Mouse (Mus musculus): ENCODE data around the gene Psmc4. TPM values are rescaled to one million over a fixed set of nuclear protein-coding genes. Genes with fewer than 3 reads are reported as not detected.
A peak's percentile ranks its signal among the peaks of the same experiment; 100 is the strongest.

The Psmc4 gene
- 389 and 404 TPM in 2 replicates for polyA plus RNA-seq (2015; fragmentation: Nextera tagmentation; extraction: Ambion mirVana)

DNA sequence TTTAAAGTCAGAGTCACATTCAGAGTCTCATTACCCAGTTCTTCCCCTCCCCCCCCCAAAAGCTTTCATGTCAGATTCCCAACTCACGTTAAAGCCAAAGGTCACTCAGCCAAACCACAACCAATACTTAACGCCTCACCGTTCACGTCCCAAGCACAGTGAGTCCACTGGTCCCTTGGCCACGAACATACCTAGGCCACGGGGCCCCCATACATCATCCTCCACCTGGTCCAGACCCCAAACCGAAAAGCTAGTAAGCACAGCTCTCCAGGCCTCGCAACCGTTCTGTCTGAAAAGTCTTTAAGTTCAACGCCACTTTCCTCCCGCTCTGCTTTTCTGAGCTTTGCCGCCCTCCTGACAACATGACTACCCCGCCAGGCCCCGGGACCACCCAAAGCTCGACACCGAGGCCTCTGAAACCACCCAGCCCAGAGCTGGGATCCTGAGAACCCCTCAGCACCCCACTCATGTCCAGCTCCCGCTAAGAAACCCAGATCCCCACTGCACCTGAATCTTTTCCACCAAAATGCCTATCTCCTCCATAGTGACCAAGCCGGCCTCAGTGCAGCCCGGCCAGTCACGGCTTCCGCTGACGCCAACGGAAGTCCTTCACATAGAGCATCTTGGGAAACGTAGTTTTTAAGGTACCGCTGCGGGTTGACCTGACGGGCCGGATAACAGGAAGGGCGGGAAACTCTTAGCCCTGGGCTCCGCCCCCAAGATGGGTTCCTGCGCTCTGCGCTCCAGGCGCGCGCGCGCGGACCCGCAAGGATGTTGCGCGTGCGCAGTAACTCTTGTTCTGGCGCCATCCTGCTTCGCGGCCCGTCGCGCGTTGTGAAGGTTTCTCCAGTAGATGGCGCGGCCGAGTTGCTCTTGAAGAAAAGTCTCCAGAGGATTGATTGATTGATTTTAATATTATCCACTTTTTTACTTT, at the start of gene Psmc4:
Gene Psmc4 (minus strand): TSS at position 626 of the 934 bp plus-strand sequence.
- peak; percentile 97 for ATAC-seq
- Histone ChIP-seq H3K9ac (peak within 1 kb of the TSS; percentile 86), H3K9me3 (replicated peaks) (no peaks in the 10 kb centered on the region), H3K4me1 (peaks cover 9% of the 10 kb centered on the region), H3K27me3 (no peaks in the 10 kb centered on the region), H3K4me2 (peak within 1 kb of the TSS; percentile 80), H3K4me3 (peak within 1 kb of the TSS; percentile 64), H3K36me3 (ENCODE audit: poor library complexity, severe bottlenecking) (peaks cover 42% of the 10 kb centered on the region), H3K27ac (no peak within 1 kb of the TSS; the same call in 1 of the 2 replicates)
- under 1% methylated on average over 52 of the region's 52 CpGs for WGBS

DNA sequence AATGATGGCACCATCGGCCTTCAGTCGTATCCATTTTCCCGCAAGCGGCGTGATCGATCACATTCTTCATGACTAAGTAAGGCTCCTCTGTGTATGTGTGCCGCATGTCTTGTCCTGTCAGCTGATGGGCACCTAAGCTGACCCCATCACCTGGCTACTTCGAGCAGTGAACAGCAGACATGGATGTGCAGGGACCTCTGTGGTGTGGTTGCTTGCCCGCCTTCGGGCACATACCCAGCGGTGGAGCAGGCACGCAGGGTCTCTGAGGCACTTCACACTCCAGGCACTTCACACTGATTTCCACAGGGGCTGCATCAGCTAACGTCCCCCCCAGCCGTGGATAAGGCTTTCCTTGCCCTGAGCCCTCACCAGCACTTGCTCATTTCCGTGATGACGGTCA, 49.2 kb upstream of the Psmc4 start:
- ATAC-seq, result no peak
- Histone ChIP-seq H3K9me3 (replicated peaks) (peaks cover 12% of the 10 kb centered on the region; the same call in 1 of the 2 replicates), H3K36me3 (ENCODE audit: poor library complexity, severe bottlenecking) (no peaks in the 10 kb centered on the region), H3K4me1 (no peaks in the 10 kb centered on the region), H3K9ac (no peak overlapping the region), H3K27me3 (no peaks in the 10 kb centered on the region), H3K27ac (no peak overlapping the region), H3K4me3 (no peak overlapping the region), H3K4me2 (no peak overlapping the region)
- 94% methylated on average over 16 of the region's 16 CpGs for WGBS

DNA sequence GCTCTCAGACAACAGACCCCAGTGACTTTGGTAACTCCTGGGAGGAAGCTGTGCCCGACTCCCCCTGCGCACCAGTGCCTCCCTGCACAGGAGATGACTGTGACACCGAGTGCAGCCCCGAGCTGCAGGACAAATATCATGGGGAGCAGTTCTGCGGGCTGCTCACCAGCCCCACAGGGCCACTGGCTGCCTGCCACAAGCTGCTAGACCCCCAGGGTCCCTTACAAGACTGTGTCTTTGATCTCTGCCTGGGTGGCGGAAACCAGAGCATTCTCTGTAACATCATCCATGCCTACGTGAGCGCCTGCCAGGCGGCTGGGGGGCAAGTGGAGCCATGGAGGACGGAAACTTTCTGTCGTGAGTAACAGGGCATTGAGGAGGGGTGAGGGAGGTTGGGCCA, 43.6 kb upstream of the Psmc4 start:
- Histone ChIP-seq H3K4me2 (no peak overlapping the region), H3K9me3 (replicated peaks) (no peaks in the 10 kb centered on the region), H3K36me3 (ENCODE audit: poor library complexity, severe bottlenecking) (no peaks in the 10 kb centered on the region), H3K27me3 (no peaks in the 10 kb centered on the region), H3K9ac (no peak overlapping the region), H3K4me1 (no peaks in the 10 kb centered on the region), H3K27ac (no peak overlapping the region), H3K4me3 (no peak overlapping the region)
- ATAC-seq, result no peak
- WGBS, result 44% methylated on average over 11 of the region's 11 CpGs

DNA sequence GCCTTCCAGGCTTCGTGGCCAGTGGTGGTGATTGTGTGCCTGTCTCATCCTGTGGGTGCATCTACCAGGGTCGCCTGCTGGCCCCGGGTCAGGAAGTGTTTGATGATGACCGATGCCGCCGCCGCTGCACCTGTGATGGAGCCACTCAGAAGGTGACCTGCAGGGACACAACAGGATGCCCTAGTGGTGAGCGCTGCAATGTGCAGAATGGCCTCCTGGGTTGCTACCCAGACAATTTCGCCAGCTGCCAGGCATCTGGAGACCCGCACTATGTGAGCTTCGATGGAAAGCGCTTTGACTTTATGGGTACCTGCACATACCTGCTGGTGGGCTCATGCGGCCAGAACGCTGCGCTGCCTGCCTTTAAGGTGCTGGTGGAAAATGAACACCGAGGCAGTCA, 36.3 kb upstream of the Psmc4 start:
- 84% methylated on average over 16 of the region's 16 CpGs for WGBS

DNA sequence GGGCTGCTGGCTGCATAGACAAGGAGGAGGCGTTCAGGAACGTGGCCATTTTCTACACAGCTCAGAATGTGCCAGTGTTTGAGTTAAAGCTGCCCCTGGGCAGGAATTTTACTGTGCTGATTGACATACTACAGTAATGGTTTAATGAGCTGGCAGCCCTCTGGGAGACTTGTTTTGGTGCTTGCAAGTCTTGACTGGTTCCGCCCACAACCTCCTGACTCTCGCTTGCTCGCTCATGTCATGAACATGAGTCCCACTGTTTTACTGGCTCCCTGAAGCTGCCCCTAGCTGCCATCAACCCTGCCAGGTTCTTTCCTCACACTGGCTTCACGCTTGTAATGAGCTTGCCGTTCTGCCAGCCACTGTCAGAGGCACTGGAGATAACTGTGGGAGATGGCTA, 34.3 kb upstream of the Psmc4 start:
- WGBS, result 79% methylated on average over 7 of the region's 7 CpGs
- Histone ChIP-seq H3K9ac (no peak overlapping the region), H3K27ac (no peak overlapping the region), H3K4me1 (no peaks in the 10 kb centered on the region), H3K9me3 (replicated peaks) (no peaks in the 10 kb centered on the region), H3K4me3 (no peak overlapping the region), H3K36me3 (ENCODE audit: poor library complexity, severe bottlenecking) (no peaks in the 10 kb centered on the region), H3K4me2 (no peak overlapping the region), H3K27me3 (no peaks in the 10 kb centered on the region)
- no peak for ATAC-seq

More for the DNA sequence above, 36.3 kb upstream of the Psmc4 start:
- H3K4me3 ChIP-seq, result no peak overlapping the region
- H3K9ac ChIP-seq, result no peak overlapping the region
- no peaks in the 10 kb centered on the region for H3K9me3 ChIP-seq (replicated peaks)
- no peaks in the 10 kb centered on the region for H3K4me1 ChIP-seq
- H3K4me2 ChIP-seq, result no peak overlapping the region
- ATAC-seq, result no peak
- no peaks in the 10 kb centered on the region for H3K27me3 ChIP-seq
- no peak overlapping the region for H3K27ac ChIP-seq
- no peaks in the 10 kb centered on the region for H3K36me3 ChIP-seq (ENCODE audit: poor library complexity, severe bottlenecking)

DNA sequence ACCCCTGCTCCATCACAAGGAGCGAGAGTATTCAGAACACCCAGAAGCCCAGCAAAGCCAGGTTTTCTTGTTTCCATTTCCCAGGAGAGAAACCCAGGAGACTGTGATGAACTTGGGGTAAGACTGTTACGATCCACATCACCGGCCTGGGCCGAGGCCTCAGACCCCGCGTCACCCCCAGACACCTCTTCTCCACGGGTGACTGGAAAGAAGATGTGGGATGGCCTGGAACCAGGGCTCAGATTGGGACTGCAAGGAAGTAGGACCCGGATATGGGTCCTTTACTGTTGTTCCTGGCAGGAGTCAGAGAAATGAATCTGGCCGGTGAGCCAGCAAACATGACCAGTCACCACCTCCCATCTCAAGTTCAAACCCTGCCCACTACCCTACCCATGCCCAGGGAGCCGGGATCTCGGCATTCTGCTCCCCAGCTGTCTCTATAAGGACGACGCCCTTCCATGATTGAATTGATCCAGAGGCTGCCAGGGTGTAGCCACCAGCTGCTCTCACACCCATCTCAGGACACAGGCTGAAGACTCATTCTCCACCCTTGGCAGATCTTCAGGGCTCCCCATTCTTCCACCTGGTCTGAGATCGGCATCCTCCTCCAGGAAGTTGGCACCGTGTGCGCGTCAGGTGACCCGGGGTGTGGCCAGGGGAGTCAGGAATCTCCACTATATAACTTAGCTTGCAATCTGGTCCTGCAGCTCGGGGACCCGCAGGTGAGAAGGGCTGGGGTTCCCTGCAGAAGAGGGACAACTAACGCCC, 20.8 kb upstream of the Psmc4 start, which contains the start of gene Fcgbp:
Gene Fcgbp (plus strand): TSS at position 706 of the 768 bp plus-strand sequence.
- ATAC-seq, result no peak
- H3K4me3 ChIP-seq, result no peak within 1 kb of the TSS
- 85% methylated on average over 21 of the region's 21 CpGs for WGBS
- no peaks in the 10 kb centered on the region for H3K36me3 ChIP-seq (ENCODE audit: poor library complexity, severe bottlenecking)
- no peak within 1 kb of the TSS; the same call in 1 of the 2 replicates for H3K9ac ChIP-seq
- H3K27me3 ChIP-seq, result 0 out of 2 replicates have a peak, but pooled peaks cover 2% of the 10 kb centered on the region
- no peak within 1 kb of the TSS for H3K27ac ChIP-seq
- no peaks in the 10 kb centered on the region for H3K4me1 ChIP-seq
- H3K4me2 ChIP-seq, result no peak within 1 kb of the TSS
- no peaks in the 10 kb centered on the region for H3K9me3 ChIP-seq (replicated peaks)

DNA sequence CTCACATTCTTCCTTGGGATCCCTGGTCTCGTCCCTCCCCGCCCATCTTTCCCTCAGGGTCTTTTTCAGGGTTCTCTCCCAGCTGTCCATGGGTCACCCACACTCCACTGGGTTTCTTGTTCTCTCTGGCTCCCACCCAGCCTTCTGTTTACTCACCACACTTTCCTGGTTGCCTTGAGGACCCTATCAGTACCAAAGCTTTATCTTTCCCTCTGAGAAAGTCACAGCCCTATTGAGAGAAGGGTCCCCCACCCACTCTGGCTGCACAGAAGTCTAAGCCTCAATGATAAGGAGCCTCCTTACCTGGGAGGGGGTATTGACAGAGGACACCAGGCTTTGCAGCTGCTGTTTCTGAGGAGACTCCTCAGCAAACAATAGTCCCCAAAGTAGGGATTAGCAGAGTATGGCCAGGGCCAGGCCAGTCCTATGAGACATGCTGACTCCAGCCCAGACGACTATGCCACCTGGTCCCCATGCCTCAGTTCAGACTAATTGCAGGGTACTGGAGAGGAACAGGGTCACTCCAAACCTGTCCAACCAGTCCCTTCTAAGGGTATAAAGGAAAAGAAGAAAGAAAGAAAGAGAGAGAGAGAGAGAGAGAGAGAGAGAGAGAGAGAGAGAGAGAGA, 19.8 kb upstream of the Psmc4 start:
- no peaks in the 10 kb centered on the region for H3K4me1 ChIP-seq
- H3K36me3 ChIP-seq (ENCODE audit: poor library complexity, severe bottlenecking), result no peaks in the 10 kb centered on the region
- H3K9me3 ChIP-seq (replicated peaks), result no peaks in the 10 kb centered on the region
- H3K4me3 ChIP-seq, result no peak overlapping the region
- H3K4me2 ChIP-seq, result no peak overlapping the region
- ATAC-seq, result no peak
- WGBS, result 47% methylated on average over 3 of the region's 3 CpGs
- H3K9ac ChIP-seq, result no peak overlapping the region
- H3K27me3 ChIP-seq, result 0 out of 2 replicates have a peak, but pooled peaks cover 2% of the 10 kb centered on the region
- H3K27ac ChIP-seq, result no peak overlapping the region

DNA sequence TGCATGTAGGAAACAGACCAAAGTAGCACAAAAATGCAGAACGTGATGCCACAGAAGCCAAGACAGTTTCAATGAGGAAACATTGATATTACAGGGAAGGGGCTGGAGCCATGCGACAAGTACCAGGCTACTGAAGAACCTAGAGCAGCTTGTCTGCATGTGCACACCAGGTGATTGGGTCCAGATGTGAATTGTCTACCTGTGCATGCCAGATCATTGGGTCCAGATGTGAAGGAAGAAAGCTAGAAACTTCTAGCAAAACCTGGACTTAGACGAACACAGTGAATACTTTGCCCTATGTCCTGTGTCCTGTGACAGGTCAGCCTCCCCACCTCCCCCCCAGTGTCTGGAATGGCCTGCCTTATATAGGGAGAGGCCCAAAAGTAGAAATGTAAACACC, 18.8 kb upstream of the Psmc4 start:
- WGBS, result 85% methylated on average over 3 of the region's 3 CpGs
- no peaks in the 10 kb centered on the region for H3K36me3 ChIP-seq (ENCODE audit: poor library complexity, severe bottlenecking)
- H3K4me3 ChIP-seq, result no peak overlapping the region
- no peak overlapping the region for H3K27ac ChIP-seq
- H3K9ac ChIP-seq, result no peak overlapping the region
- H3K4me2 ChIP-seq, result no peak overlapping the region
- ATAC-seq, result no peak
- no peaks in the 10 kb centered on the region for H3K9me3 ChIP-seq (replicated peaks)
- no peaks in the 10 kb centered on the region for H3K4me1 ChIP-seq
- H3K27me3 ChIP-seq, result 0 out of 2 replicates have a peak, but pooled peaks cover 3% of the 10 kb centered on the region

DNA sequence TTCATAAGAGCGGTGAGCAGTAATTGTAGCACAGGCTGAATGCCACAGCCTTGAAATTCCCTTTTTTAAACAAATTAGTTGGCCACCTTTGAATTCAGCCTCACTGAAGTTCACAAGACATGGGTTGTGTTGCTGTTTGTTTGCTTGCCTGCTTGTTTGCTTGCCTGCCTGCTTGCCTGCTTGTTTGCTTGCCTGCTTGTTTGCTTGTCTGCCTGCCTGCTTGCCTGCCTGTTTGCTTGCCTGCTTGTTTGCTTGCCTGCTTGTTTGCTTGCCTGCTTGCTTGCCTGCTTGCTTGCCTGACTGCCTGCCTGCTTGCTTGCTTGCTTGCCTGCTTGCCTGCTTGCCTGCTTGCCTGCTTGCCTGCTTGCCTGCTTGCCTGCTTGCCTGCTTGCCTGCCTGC, 10.1 kb upstream of the Psmc4 start:
- Histone ChIP-seq H3K4me2 (no peak overlapping the region), H3K4me1 (no peaks in the 10 kb centered on the region), H3K27me3 (peaks cover 6% of the 10 kb centered on the region), H3K36me3 (ENCODE audit: poor library complexity, severe bottlenecking) (no peaks in the 10 kb centered on the region), H3K9ac (no peak overlapping the region), H3K27ac (no peak overlapping the region), H3K4me3 (no peak overlapping the region), H3K9me3 (replicated peaks) (no peaks in the 10 kb centered on the region)
- no peak for ATAC-seq
- 89% methylated on average over 1 of the region's 1 CpGs for whole genome bisulfite sequencing

DNA sequence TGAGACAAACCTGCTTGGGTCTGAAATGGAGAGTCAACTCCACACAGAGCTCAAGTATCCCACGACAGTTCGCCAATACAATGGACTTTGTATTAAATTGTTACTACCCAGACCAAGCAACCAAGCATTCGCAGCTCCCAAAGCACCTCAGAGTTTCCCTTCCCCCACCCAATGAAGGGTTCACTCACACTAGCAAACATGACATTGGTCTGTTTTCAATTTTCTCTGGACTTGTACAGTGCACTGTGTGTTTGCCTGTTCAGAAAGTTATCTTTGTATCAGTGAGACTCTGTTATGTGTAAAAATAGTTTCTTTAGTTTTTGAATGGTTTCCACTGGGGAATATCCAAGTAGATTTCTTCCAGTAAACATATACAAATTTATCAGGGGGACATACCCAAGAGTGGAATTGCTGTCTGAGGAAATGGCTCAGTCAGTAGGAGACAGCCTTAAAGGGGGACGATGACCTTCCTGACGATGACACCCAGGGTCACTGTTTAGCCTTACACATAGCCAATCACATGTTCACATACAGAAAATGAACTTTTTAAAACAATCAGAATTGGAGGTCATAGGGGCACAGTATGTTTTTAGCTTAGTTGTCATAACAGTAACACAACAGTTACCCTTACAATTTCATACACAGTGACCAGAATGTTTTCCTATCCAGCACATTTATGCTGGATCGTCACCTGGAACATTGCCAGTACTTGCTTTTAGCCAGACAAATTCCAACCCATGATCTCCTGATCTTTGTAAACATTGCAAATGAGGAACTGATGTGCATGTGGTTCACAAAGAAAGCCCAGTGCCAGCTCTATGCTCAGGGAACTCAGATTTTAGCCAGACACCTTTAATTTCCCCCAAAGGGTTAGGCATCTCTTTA, 3.4 kb upstream of the Psmc4 start:
- peaks cover 3% of the 10 kb centered on the region; the same call in 1 of the 2 replicates for H3K27me3 ChIP-seq
- no peak overlapping the region for H3K4me3 ChIP-seq
- 88% methylated on average over 6 of the region's 6 CpGs for WGBS
- peaks cover 9% of the 10 kb centered on the region for H3K4me1 ChIP-seq
- no peak overlapping the region for H3K4me2 ChIP-seq
- no peak for ATAC-seq
- no peak overlapping the region for H3K27ac ChIP-seq
- H3K36me3 ChIP-seq (ENCODE audit: poor library complexity, severe bottlenecking), result peaks cover 7% of the 10 kb centered on the region
- no peaks in the 10 kb centered on the region for H3K9me3 ChIP-seq (replicated peaks)
- H3K9ac ChIP-seq, result no peak overlapping the region

DNA sequence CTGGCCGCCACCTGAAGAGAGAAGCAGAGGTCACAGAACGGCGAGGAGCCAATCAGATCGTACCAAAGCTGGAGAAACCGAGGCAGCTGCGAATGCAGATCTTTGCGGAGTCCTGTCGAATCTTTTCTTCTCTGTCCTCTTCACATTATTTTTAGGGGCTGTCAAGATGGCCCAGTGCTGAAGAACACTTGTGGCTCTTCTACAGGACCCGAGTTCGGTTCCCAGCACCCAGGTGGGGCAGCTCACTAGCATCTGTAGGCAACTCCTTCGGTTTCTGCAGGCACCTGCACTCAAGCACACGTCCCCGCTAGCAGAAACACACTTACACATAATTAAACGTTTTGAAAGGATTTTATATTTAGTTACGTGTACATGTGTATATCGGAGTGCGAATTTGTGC, 683 bp upstream of the Psmc4 start:
- 54% methylated on average over 17 of the region's 17 CpGs for WGBS
- peak overlapping the region; percentile 52; the same call in 1 of the 2 replicates for H3K9ac ChIP-seq
- ATAC-seq, result no peak

More for the DNA sequence above, 683 bp upstream of the Psmc4 start:
- H3K4me3 ChIP-seq, result no peak overlapping the region
- H3K4me1 ChIP-seq, result peaks cover 9% of the 10 kb centered on the region
- peaks cover 3% of the 10 kb centered on the region; the same call in 1 of the 2 replicates for H3K27me3 ChIP-seq
- peak overlapping the region; percentile 80; the same call in 1 of the 2 replicates for H3K4me2 ChIP-seq
- no peak overlapping the region for H3K27ac ChIP-seq
- peaks cover 34% of the 10 kb centered on the region for H3K36me3 ChIP-seq (ENCODE audit: poor library complexity, severe bottlenecking)
- H3K9me3 ChIP-seq (replicated peaks), result no peaks in the 10 kb centered on the region

All from forebrain, embryonic 13.5 days (tissue).